Mouse (Mus musculus) CH12.LX (cell line): ENCODE measurements around the gene Ttc3. TPM values are rescaled to one million over a fixed set of nuclear protein-coding genes. Genes with fewer than 3 reads are reported as not detected.

Experiments used
- DNase-seq: peaks from one replicate; pipeline ENCODE4 v3.0.0-alpha.2; 2013; ENCODE audit errors: extremely low read depth
- H3K27ac ChIP-seq: 2 replicates; pipeline ENCODE4 v1.5.1; 2012; ENCODE audit warnings: low read depth, mild to moderate bottlenecking, control low read depth, moderate library complexity; ENCODE audit not compliant: insufficient read depth
- H3K27me3 ChIP-seq: replicated peaks from 2 replicates; pipeline ENCODE3; 2012; ENCODE audit warnings: inconsistent platforms
- H3K36me3 ChIP-seq, 2 experiments: replicated peaks in 1 of 2; 2 replicates each; pipeline versions ENCODE3 to v1.6.1; 2012; ENCODE audit warnings: inconsistent platforms in 1 of 2, low read length in 1 of 2, mild to moderate bottlenecking in 1 of 2, mixed read lengths in 1 of 2, moderate library complexity in 1 of 2; ENCODE audit not compliant: control insufficient read depth in 1 of 2, insufficient read depth in 1 of 2
- H3K4me1 ChIP-seq, 2 experiments: 2 replicates each; pipeline ENCODE4 v1.6.1; 2012; ENCODE audit warnings: inconsistent platforms in 1 of 2, moderate library complexity in 1 of 2; ENCODE audit not compliant: insufficient read depth in 2 of 2, control insufficient read depth in 1 of 2
- H3K4me2 ChIP-seq: 2 replicates; pipeline ENCODE4 v1.6.1; 2012; ENCODE audit warnings: low read depth, mild to moderate bottlenecking, control low read depth; ENCODE audit not compliant: poor library complexity, insufficient read depth, severe bottlenecking
- H3K4me3 ChIP-seq, 3 experiments: fragments of 150-350 bp in 1 of 3; sonication (generic) in 1 of 3; replicated peaks in 1 of 3; 2 replicates each; pipeline versions ENCODE3 to v1.5.1; 2011 to 2012; ENCODE audit warnings: low read depth in 2 of 3, low read length in 2 of 3, mild to moderate bottlenecking in 2 of 3, moderate library complexity in 2 of 3, control low read depth in 1 of 3, improper control_type of control experiment in 1 of 3, inconsistent platforms in 1 of 3, mixed read lengths in 1 of 3; ENCODE audit not compliant: poor library complexity in 1 of 3
- H3K79me2 ChIP-seq: replicated peaks from 2 replicates; pipeline ENCODE4 v1.6.1; 2012; ENCODE audit warnings: mild to moderate bottlenecking, moderate library complexity; ENCODE audit not compliant: control insufficient read depth, poor library complexity, insufficient read depth, severe bottlenecking; ENCODE audit errors: extremely low read depth
- H3K9ac ChIP-seq: 2 replicates; pipeline ENCODE4 v1.6.1; 2012; ENCODE audit warnings: low read depth, mild to moderate bottlenecking, control low read depth, moderate library complexity; ENCODE audit not compliant: insufficient read depth
- H3K9me3 ChIP-seq: replicated peaks from 2 replicates; pipeline ENCODE3; 2012; ENCODE audit warnings: low read length, inconsistent platforms, mixed read lengths
- BHLHE40 ChIP-seq: IDR thresholded peaks from 2 replicates; pipeline ENCODE4 v1.6.1; 2011; ENCODE audit warnings: mild to moderate bottlenecking, low read depth, low read length, improper control_type of control experiment
- CHD2 ChIP-seq: IDR thresholded peaks from 2 replicates; pipeline ENCODE4 v1.6.1; 2011; ENCODE audit warnings: low read length, improper control_type of control experiment
- ELF1 ChIP-seq: IDR thresholded peaks from 2 replicates; pipeline ENCODE4 v1.6.1; 2014; ENCODE audit warnings: low read depth, mild to moderate bottlenecking, inconsistent platforms, low read length, improper control_type of control experiment
- ETS1 ChIP-seq: conservative IDR thresholded peaks from 2 replicates; pipeline ENCODE4 v1.6.1; 2012; ENCODE audit warnings: low read depth, mild to moderate bottlenecking, inconsistent platforms, low read length, improper control_type of control experiment, moderate library complexity
- IRF4 ChIP-seq: IDR thresholded peaks from 2 replicates; pipeline ENCODE4 v1.6.1; 2014; ENCODE audit warnings: low read depth, mild to moderate bottlenecking, inconsistent platforms, low read length, improper control_type of control experiment
- MAFK ChIP-seq: IDR thresholded peaks from 2 replicates; pipeline ENCODE4 v1.6.1; 2011; ENCODE audit warnings: low read length, improper control_type of control experiment; ENCODE audit not compliant: insufficient replicate concordance
- MAZ ChIP-seq: IDR thresholded peaks from 2 replicates; pipeline ENCODE4 v1.6.1; 2012; ENCODE audit warnings: low read depth, mild to moderate bottlenecking, inconsistent platforms, low read length, improper control_type of control experiment, moderate library complexity
- MEF2A ChIP-seq: IDR thresholded peaks from 2 replicates; pipeline ENCODE4 v1.6.1; 2014; ENCODE audit warnings: low read depth, mild to moderate bottlenecking, inconsistent platforms, low read length, improper control_type of control experiment, borderline replicate concordance
- MXI1 ChIP-seq: IDR thresholded peaks from 2 replicates; pipeline ENCODE4 v1.6.1; 2011; ENCODE audit warnings: mild to moderate bottlenecking, low read depth, low read length, improper control_type of control experiment
- NELFE ChIP-seq: IDR thresholded peaks from 2 replicates; pipeline ENCODE4 v1.6.1; 2011; ENCODE audit warnings: low read depth, low read length, improper control_type of control experiment
- NRF1 ChIP-seq: IDR thresholded peaks from 2 replicates; pipeline ENCODE4 v1.6.1; 2014; ENCODE audit warnings: low read depth, mild to moderate bottlenecking, inconsistent platforms, low read length, improper control_type of control experiment, moderate library complexity
- PAX5 ChIP-seq: IDR thresholded peaks from 2 replicates; pipeline ENCODE4 v1.6.1; 2012; ENCODE audit warnings: low read length, inconsistent platforms, mixed read lengths
- POLR2A ChIP-seq: IDR thresholded peaks from 2 replicates; pipeline ENCODE4 v1.6.1; 2011; ENCODE audit warnings: low read depth, mild to moderate bottlenecking, improper control_type of control experiment, low read length
- RAD21 ChIP-seq: IDR thresholded peaks from 2 replicates; pipeline ENCODE4 v1.6.1; 2011; ENCODE audit warnings: low read depth, mild to moderate bottlenecking, low read length, improper control_type of control experiment, moderate library complexity
- RCOR1 ChIP-seq: conservative IDR thresholded peaks from 2 replicates; pipeline ENCODE4 v1.6.1; 2012; ENCODE audit warnings: low read depth, mild to moderate bottlenecking, inconsistent platforms, low read length, improper control_type of control experiment
- SIN3A ChIP-seq: IDR thresholded peaks from 2 replicates; pipeline ENCODE4 v1.6.1; 2012; ENCODE audit warnings: low read length, improper control_type of control experiment, inconsistent platforms
- SMC3 ChIP-seq: IDR thresholded peaks from 2 replicates; pipeline ENCODE4 v1.6.1; 2011; ENCODE audit warnings: low read depth, low read length, improper control_type of control experiment
- TBP ChIP-seq: conservative IDR thresholded peaks from 2 replicates; pipeline ENCODE4 v1.6.1; 2011; ENCODE audit warnings: low read depth, low read length, improper control_type of control experiment
- UBTF ChIP-seq: IDR thresholded peaks from 2 replicates; pipeline ENCODE4 v1.6.1; 2012; ENCODE audit warnings: low read depth, mild to moderate bottlenecking, inconsistent platforms, low read length, improper control_type of control experiment, moderate library complexity
- USF1 ChIP-seq: IDR thresholded peaks from 2 replicates; pipeline ENCODE4 v1.6.1; 2014; ENCODE audit warnings: low read depth, mild to moderate bottlenecking, inconsistent platforms, low read length, improper control_type of control experiment
- USF2 ChIP-seq: conservative IDR thresholded peaks from 2 replicates; pipeline ENCODE4 v1.6.1; 2011; ENCODE audit warnings: low read depth, low read length, improper control_type of control experiment
- ZKSCAN1 ChIP-seq: IDR thresholded peaks from 2 replicates; pipeline ENCODE4 v1.6.1; 2012; ENCODE audit warnings: low read depth, inconsistent platforms, low read length, improper control_type of control experiment, borderline replicate concordance
- ZNF384 ChIP-seq: IDR thresholded peaks from 2 replicates; pipeline ENCODE4 v1.6.1; 2012; ENCODE audit warnings: low read depth, low read length, improper control_type of control experiment, inconsistent platforms
- dilution Hi-C: fragments of 300-500 bp; cut with MboI; formaldehyde crosslinking; loops from 2 replicates; pipeline ENCODE4 v1.14.3; 2020; ENCODE audit warnings: low sequenced_read_pairs; ENCODE audit not compliant: extremely low pct_unique_long_range_greater_than_20kb, extremely low pct_ligation_motif_present
- in situ Hi-C: fragments of 300-500 bp; cut with MboI; formaldehyde crosslinking; loops from 3 replicates; pipeline ENCODE4 v1.14.3; 2019; ENCODE audit warnings: low sequenced_read_pairs, low pct_ligation_motif_present, low pct_unique_long_range_greater_than_20kb, mixed read lengths
- polyA plus RNA-seq: library from polyadenylated mRNA; unstranded; fragments of >175 nt; gene quantifications from 2 replicates; pipeline ENCODE4 v1.2.1, GENCODE M21; 2012; ENCODE audit warnings: low read depth; ENCODE audit not compliant: insufficient read length
- total RNA-seq, 2 experiments: library from RNA; depleted of rRNA; stranded (reverse); fragments of 300-350 nt in 1 of 2; fragments of >200 nt in 1 of 2; gene quantifications; 2 replicates each; pipeline ENCODE4 v1.2.3; 2012 to 2014

The Ttc3 gene
- total and polyA plus RNA-seq, 3 experiments: 59.0 to 74.5 (median 73.4) TPM

GRCm38 (mm10) chr16:94328881-94329867 is 41.2 kb upstream of the Ttc3 start:
- Histone ChIP-seq H3K27ac (peak overlapping the region; percentile 42), H3K9ac (peak overlapping the region; percentile 55), H3K4me3 (peak overlapping the region in 2 of 3 experiments; percentile 21 to 66), H3K27me3 (no peaks in the 10 kb centered on the region), H3K79me2 (no peaks in the 10 kb centered on the region), H3K9me3 (no peaks in the 10 kb centered on the region), H3K36me3 (peaks cover 0 to 1% of the 10 kb centered on the region in 2 experiments), H3K4me1 (peaks cover 7 to 38% of the 10 kb centered on the region in 2 experiments), H3K4me2 (peak overlapping the region; percentile 70)
- DNase-seq: peak; percentile 45
- in situ Hi-C loops (no loop called here), dilution Hi-C loops (no loop called here)
- TF ChIP-seq RCOR1 (0 out of 2 replicates have a peak, but pooled peaks have one; percentile 53), UBTF (no peak), MXI1 (peak; percentile 68), SMC3 (no peak), ETS1 (peak; percentile 51; the same call in 1 of the 2 replicates), ELF1 (no peak), NRF1 (0 out of 2 replicates have a peak, but pooled peaks have one; percentile 25), TBP (no peak), SIN3A (peak; percentile 65), PAX5 (no peak), ZKSCAN1 (no peak), IRF4 (peak; percentile 37; the same call in 1 of the 2 replicates), ZNF384 (no peak), MAFK (no peak), MAZ (peak; percentile 51), CHD2 (peak; percentile 43; the same call in 1 of the 2 replicates), NELFE (peak; percentile 21; the same call in 1 of the 2 replicates), RAD21 (no peak), BHLHE40 (peak; percentile 66), USF1 (no peak), USF2 (no peak), POLR2A (peak; percentile 32; the same call in 1 of the 2 replicates), MEF2A (0 out of 2 replicates have a peak, but pooled peaks have one; percentile 37)
